Mouse (Mus musculus) limb, embryonic 12.5 days (tissue): Measurements from ENCODE around the gene Frmd4a. TPM values are rescaled to one million over a fixed set of nuclear protein-coding genes. Genes with fewer than 3 reads are reported as not detected.
"Not testable (repeated sequence)": the region's sequence is repeated elsewhere in the genome, so short reads cannot be mapped to it uniquely, and the experiment has no call there.

Source experiments
- ATAC-seq: fragments of 200-750 bp; cut with Nextera tagmentation; 2 replicates; pipeline ENCODE4 v1.8.0; 2017; ENCODE audit warnings: low read depth, moderate TSS enrichment; ENCODE audit not compliant: insufficient number of reproducible peaks, insufficient read depth, low FRiP score, low TSS enrichment
- H3K27ac ChIP-seq: fragments of 300-500 bp; sonication (generic); 2 replicates; pipeline ENCODE4 v1.5.1; 2016; ENCODE audit warnings: mild to moderate bottlenecking, moderate library complexity
- H3K27me3 ChIP-seq: fragments of 300-500 bp; sonication (generic); 2 replicates; pipeline ENCODE4 v1.6.1; 2016; ENCODE audit warnings: mild to moderate bottlenecking, moderate library complexity
- H3K36me3 ChIP-seq: fragments of 300-500 bp; sonication (generic); 2 replicates; pipeline ENCODE4 v1.6.1; 2016; ENCODE audit warnings: mild to moderate bottlenecking, moderate library complexity
- H3K4me1 ChIP-seq: fragments of 300-500 bp; sonication (generic); replicated peaks from 2 replicates; pipeline ENCODE4 v1.6.1; 2016
- H3K4me2 ChIP-seq: fragments of 300-500 bp; sonication (generic); 2 replicates; pipeline ENCODE4 v1.6.1; 2016; ENCODE audit warnings: mild to moderate bottlenecking, moderate library complexity
- H3K4me3 ChIP-seq: fragments of 300-500 bp; sonication (generic); replicated peaks from 2 replicates; pipeline ENCODE4 v1.5.1; 2016; ENCODE audit warnings: mild to moderate bottlenecking
- H3K9ac ChIP-seq: fragments of 300-500 bp; sonication (generic); replicated peaks from 2 replicates; pipeline ENCODE4 v1.6.1; 2016; ENCODE audit warnings: mild to moderate bottlenecking, moderate library complexity
- H3K9me3 ChIP-seq: fragments of 300-500 bp; sonication (generic); 2 replicates; pipeline ENCODE4 v1.6.1; 2016; ENCODE audit warnings: mild to moderate bottlenecking, moderate library complexity
- WGBS: fragments of 180-500 bp; shearing (Covaris S2); methylation state at CpG from one replicate; pipeline ENCODE4 v1.1.7; 2016; 5-methylcytosine and 5-hydroxymethylcytosine counted together
- polyA plus RNA-seq: library from polyadenylated mRNA; unstranded; fragments of >200 nt; fragmentation: Nextera tagmentation; extraction: Ambion mirVana; gene quantifications from 2 replicates; pipeline ENCODE4 v1.2.1, GENCODE M21; 2016

Frmd4a gene
- polyA plus RNA-seq, 1 experiment from 2014 or later: 69.3 TPM

DNA sequence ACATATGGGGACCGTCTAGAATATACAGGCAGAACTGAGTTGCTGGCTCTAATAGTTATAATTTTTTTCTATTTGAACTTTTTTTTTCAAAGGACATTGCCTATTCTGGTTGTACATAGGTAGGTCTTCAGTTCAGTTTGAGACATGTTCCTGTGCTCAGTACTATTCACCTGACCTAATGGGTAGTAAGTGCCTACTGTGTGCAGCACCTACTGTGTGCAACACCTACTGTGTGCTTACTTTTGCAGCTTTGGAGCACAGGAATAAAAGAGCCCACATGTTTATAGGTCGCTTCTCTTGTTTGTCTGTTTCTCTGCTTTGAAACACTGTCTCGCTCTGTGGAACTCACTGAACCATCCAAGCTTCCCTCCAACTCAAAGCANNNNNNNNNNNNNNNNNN is 284.6 kb downstream of the Frmd4a start:
- Histone ChIP-seq H3K27ac (peak overlapping the region; percentile 95), H3K9ac (no peak overlapping the region; the same call in 1 of the 2 replicates), H3K4me3 (peak overlapping the region; percentile 48), H3K4me2 (peak overlapping the region; percentile 69), H3K27me3 (no peaks in the 10 kb centered on the region), H3K9me3 (no peaks in the 10 kb centered on the region), H3K4me1 (peaks cover 55% of the 10 kb centered on the region), H3K36me3 (peaks cover 1% of the 10 kb centered on the region; the same call in 1 of the 2 replicates)
- 72% methylated on average over 3 of the region's 3 CpGs for WGBS
- ATAC-seq: no peak

DNA sequence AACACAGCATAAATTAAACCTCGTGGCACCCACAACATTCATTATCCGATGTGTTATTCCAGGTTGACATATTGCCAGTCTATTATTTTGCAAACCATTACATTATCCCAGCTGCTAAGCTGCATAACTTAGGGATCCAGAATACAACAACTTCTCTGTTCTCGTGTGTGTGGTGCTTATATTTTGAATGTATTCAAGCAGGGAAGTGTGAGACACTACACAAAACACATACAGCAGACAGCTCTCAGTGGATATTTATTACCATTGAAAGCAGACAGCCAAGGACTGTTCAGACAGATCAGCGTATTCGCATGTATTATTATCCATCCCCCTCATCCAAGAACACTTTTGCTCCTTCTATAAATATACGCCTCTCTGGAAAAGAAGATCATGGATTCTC is 289.6 kb downstream of the Frmd4a start:
- Histone ChIP-seq H3K9me3 (no peaks in the 10 kb centered on the region), H3K36me3 (peaks cover 27% of the 10 kb centered on the region), H3K4me2 (no peak overlapping the region), H3K4me3 (no peak overlapping the region), H3K9ac (no peak overlapping the region), H3K27me3 (no peaks in the 10 kb centered on the region), H3K4me1 (peaks cover 26% of the 10 kb centered on the region), H3K27ac (no peak overlapping the region)
- WGBS: 83% methylated on average over 6 of the region's 6 CpGs
- no peak for ATAC-seq

DNA sequence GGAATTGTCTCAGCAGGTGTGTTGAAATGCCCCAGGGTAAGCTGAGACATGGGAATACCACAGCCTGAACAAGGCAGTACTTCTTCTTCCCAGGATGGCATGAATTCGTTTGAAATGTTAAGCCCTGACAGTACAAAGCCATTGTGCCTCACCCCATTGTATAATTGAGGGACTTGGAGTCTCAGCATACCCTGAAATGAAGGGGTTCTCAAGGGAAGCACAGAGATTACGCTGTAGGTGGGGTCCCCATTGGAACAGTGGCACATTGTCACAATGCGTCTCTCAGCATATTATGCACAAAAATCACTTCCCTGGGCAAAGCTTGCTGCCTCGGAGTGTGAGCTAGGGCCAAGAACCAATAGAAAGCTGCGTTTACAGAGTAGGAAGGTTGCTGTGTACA is 297.0 kb downstream of the Frmd4a start:
- H3K36me3 ChIP-seq: peaks cover 25% of the 10 kb centered on the region
- 85% methylated on average over 5 of the region's 5 CpGs for WGBS
- no peak for ATAC-seq
- H3K9ac ChIP-seq: no peak overlapping the region
- no peak overlapping the region for H3K27ac ChIP-seq
- H3K9me3 ChIP-seq: no peaks in the 10 kb centered on the region
- H3K27me3 ChIP-seq: no peaks in the 10 kb centered on the region
- H3K4me2 ChIP-seq: no peak overlapping the region
- H3K4me1 ChIP-seq: peaks cover 30% of the 10 kb centered on the region
- no peak overlapping the region for H3K4me3 ChIP-seq

- no peaks in the 10 kb centered on the region for H3K27me3 ChIP-seq
- no peak overlapping the region for H3K27ac ChIP-seq
- 56% methylated on average over 2 of the region's 2 CpGs for WGBS
- H3K4me1 ChIP-seq: peaks cover 27% of the 10 kb centered on the region
- H3K4me2 ChIP-seq: no peak overlapping the region
- H3K4me3 ChIP-seq: no peak overlapping the region
- H3K9ac ChIP-seq: no peak overlapping the region
- peaks cover 39% of the 10 kb centered on the region for H3K36me3 ChIP-seq
- H3K9me3 ChIP-seq: no peaks in the 10 kb centered on the region
- peak; percentile 46; the same call in 1 of the 2 replicates for ATAC-seq
Observed at GRCm38 (mm10) chr2:4316589-4316988, 299.1 kb downstream of the Frmd4a start.

GRCm38 (mm10) chr2:4318134-4318533 is 300.6 kb downstream of the Frmd4a start:
- H3K9ac ChIP-seq: no peak overlapping the region
- ATAC-seq: no peak
- no peak overlapping the region for H3K27ac ChIP-seq
- peaks cover 39% of the 10 kb centered on the region for H3K36me3 ChIP-seq
- no peaks in the 10 kb centered on the region for H3K9me3 ChIP-seq
- H3K27me3 ChIP-seq: no peaks in the 10 kb centered on the region
- peaks cover 20% of the 10 kb centered on the region for H3K4me1 ChIP-seq
- H3K4me2 ChIP-seq: no peak overlapping the region
- H3K4me3 ChIP-seq: no peak overlapping the region
- 69% methylated on average over 4 of the region's 4 CpGs for WGBS

- peak; percentile 52; the same call in 1 of the 2 replicates for ATAC-seq
- Histone ChIP-seq H3K4me1 (peaks cover 25% of the 10 kb centered on the region), H3K4me3 (no peak overlapping the region), H3K9ac (no peak overlapping the region), H3K9me3 (no peaks in the 10 kb centered on the region), H3K27ac (peak overlapping the region; percentile 70), H3K4me2 (no peak overlapping the region), H3K27me3 (no peaks in the 10 kb centered on the region), H3K36me3 (peaks cover 12% of the 10 kb centered on the region; the same call in 1 of the 2 replicates)
- 38% methylated on average over 9 of the region's 9 CpGs for WGBS
Observed at GRCm38 (mm10) chr2:4326241-4327010, 308.9 kb downstream of the Frmd4a start.

DNA sequence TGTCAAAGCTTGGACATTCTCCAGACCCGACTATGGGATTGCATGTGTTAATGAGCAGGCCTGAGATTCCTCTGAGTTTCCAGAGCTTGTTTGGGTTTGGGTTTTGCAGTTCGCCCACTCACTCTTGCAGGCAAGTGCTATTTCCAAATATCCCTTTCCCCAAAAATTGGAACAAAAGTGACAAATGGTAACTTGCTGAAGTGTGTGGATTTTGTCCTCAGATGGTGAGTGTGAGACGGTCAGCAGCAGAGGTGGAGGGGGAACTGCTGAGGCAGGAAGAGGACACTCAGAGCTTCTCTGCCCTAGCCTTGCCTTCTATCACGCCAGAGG is 309.5 kb downstream of the Frmd4a start:
- peaks cover 25% of the 10 kb centered on the region for H3K4me1 ChIP-seq
- no peaks in the 10 kb centered on the region for H3K9me3 ChIP-seq
- H3K27me3 ChIP-seq: no peaks in the 10 kb centered on the region
- no peak overlapping the region for H3K4me2 ChIP-seq
- H3K4me3 ChIP-seq: no peak overlapping the region
- WGBS: 47% methylated on average over 4 of the region's 4 CpGs
- no peak for ATAC-seq
- peaks cover 12% of the 10 kb centered on the region; the same call in 1 of the 2 replicates for H3K36me3 ChIP-seq
- H3K9ac ChIP-seq: no peak overlapping the region
- peak overlapping the region; percentile 56 for H3K27ac ChIP-seq

- Histone ChIP-seq H3K36me3 (peaks cover 20% of the 10 kb centered on the region), H3K4me3 (no peak overlapping the region), H3K9ac (no peak overlapping the region), H3K4me2 (no peak overlapping the region), H3K4me1 (peaks cover 58% of the 10 kb centered on the region), H3K9me3 (no peaks in the 10 kb centered on the region), H3K27ac (peak overlapping the region; percentile 53; the same call in 1 of the 2 replicates), H3K27me3 (no peaks in the 10 kb centered on the region)
- no peak for ATAC-seq
- WGBS: 62% methylated on average over 8 of the region's 8 CpGs
Observed at GRCm38 (mm10) chr2:4332441-4332840, 314.9 kb downstream of the Frmd4a start.

DNA sequence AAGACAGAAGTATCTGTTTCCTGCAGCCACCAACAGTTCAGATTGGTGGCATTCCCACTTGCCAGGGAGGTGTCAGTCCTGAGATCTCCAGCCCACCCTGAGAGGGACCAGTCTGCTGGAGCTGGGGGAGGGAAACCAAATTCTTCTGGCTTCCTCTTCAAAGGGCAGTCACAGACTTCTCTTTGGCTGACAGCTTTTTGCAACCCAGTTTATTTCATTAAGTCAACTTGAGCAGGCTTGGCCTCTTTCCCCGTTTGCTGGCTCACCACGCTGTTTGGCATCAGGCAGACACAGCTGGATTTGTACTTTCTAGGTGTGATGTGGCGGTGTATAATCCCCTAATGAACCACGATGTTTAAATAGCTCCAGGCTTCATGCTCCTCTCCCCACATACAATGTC is 316.7 kb downstream of the Frmd4a start:
- 9% methylated on average over 4 of the region's 4 CpGs for WGBS
- peak overlapping the region; percentile 74; the same call in 1 of the 2 replicates for H3K27ac ChIP-seq
- no peak for ATAC-seq
- H3K36me3 ChIP-seq: peaks cover 10% of the 10 kb centered on the region
- H3K4me2 ChIP-seq: no peak overlapping the region
- no peaks in the 10 kb centered on the region for H3K27me3 ChIP-seq
- H3K9ac ChIP-seq: no peak overlapping the region
- no peaks in the 10 kb centered on the region for H3K9me3 ChIP-seq
- peaks cover 62% of the 10 kb centered on the region for H3K4me1 ChIP-seq
- H3K4me3 ChIP-seq: no peak overlapping the region

GRCm38 (mm10) chr2:4334936-4335335 is 317.4 kb downstream of the Frmd4a start:
- H3K9ac ChIP-seq: no peak overlapping the region
- H3K36me3 ChIP-seq: peaks cover 8% of the 10 kb centered on the region; the same call in 1 of the 2 replicates
- H3K27me3 ChIP-seq: no peaks in the 10 kb centered on the region
- 86% methylated on average over 5 of the region's 5 CpGs for WGBS
- no peak for ATAC-seq
- no peak overlapping the region for H3K4me2 ChIP-seq
- peak overlapping the region; percentile 75 for H3K27ac ChIP-seq
- no peaks in the 10 kb centered on the region for H3K9me3 ChIP-seq
- H3K4me3 ChIP-seq: no peak overlapping the region
- H3K4me1 ChIP-seq: peaks cover 69% of the 10 kb centered on the region

GRCm38 (mm10) chr2:4335881-4336280 is 318.4 kb downstream of the Frmd4a start:
- H3K4me1 ChIP-seq: peaks cover 78% of the 10 kb centered on the region
- ATAC-seq: no peak
- H3K9me3 ChIP-seq: no peaks in the 10 kb centered on the region
- H3K4me3 ChIP-seq: no peak overlapping the region
- no peak overlapping the region for H3K9ac ChIP-seq
- H3K36me3 ChIP-seq: peaks cover 8% of the 10 kb centered on the region; the same call in 1 of the 2 replicates
- H3K27me3 ChIP-seq: no peaks in the 10 kb centered on the region
- whole genome bisulfite sequencing: 63% methylated on average over 4 of the region's 4 CpGs
- H3K4me2 ChIP-seq: no peak overlapping the region
- H3K27ac ChIP-seq: peak overlapping the region; percentile 75

GRCm38 (mm10) chr2:4338290-4338689 is 320.8 kb downstream of the Frmd4a start:
- not testable (repeated sequence) for H3K4me2 ChIP-seq, H3K9me3 ChIP-seq, H3K36me3 ChIP-seq, H3K27me3 ChIP-seq, ATAC-seq, H3K4me3 ChIP-seq, H3K9ac ChIP-seq
- peak overlapping the region; percentile 68 for H3K27ac ChIP-seq
- 62% methylated on average over 8 of the region's 8 CpGs for WGBS
- H3K4me1 ChIP-seq: peaks cover 76% of the 10 kb centered on the region
